Mouse (Mus musculus) cerebellum, postnatal 36 days (tissue): ENCODE measurements around the gene Syt12.
A peak's percentile ranks its signal among the peaks of the same experiment; 100 is the strongest.

Source experiments
- DNase-seq, 2 experiments: peaks; one replicate each; pipeline ENCODE4 v3.0.0; 2021 to 2022; ENCODE audit warnings: mixed read lengths in 2 of 2

Syt12 gene

GRCm38 (mm10) chr19:4397798-4398629 is 79.2 kb downstream of the Syt12 start, which contains the start of gene Kdm2a:
TSS of gene Kdm2a (minus strand) at chr19:4398285.
- DNase-seq, result peak; percentile 58 to 63

- DNase-seq, result peak; percentile 95 to 96
These were observed 80.0 kb downstream of the Syt12 start for GRCm38 (mm10) chr19:4396998-4397797.

- peak; percentile 38 to 46 for DNase-seq
These were observed 80.9 kb downstream of the Syt12 start for GRCm38 (mm10) chr19:4396081-4396997.
